Mouse (Mus musculus) cerebellum, postnatal 36 days (tissue): ENCODE measurements around the gene Arl6ip5.
A peak's percentile ranks its signal among the peaks of the same experiment; 100 is the strongest.
"Not testable (repeated sequence)": the region's sequence is repeated elsewhere in the genome, so short reads cannot be mapped to it uniquely, and the experiment has no call there.

ENCODE experiments used
- DNase-seq, 2 experiments: peaks; one replicate each; pipeline ENCODE4 v3.0.0; 2021 to 2022; ENCODE audit warnings: mixed read lengths in 2 of 2

Gene Arl6ip5

DNA sequence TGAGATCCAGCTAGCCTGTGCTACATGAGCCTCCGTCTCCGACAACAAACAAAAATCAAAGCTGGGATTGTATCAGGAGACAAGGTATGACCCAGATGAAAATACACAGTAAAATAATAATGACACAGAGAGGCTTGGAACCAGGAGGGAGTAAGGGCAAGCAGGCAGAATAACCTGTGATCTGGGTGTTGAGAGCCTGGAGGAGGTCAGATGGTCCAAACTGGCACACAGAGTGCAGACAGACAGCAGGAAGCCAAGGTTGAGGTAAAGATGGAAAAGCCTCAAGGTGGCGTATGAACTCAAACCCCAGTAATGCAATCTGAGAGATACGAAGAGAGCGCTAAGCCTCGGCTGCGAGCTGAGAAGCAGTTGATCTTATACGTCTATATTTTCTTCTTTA, 14.0 kb downstream of the Arl6ip5 start:
- peak in 1 of 2 experiments; percentile 29 for DNase-seq

DNA sequence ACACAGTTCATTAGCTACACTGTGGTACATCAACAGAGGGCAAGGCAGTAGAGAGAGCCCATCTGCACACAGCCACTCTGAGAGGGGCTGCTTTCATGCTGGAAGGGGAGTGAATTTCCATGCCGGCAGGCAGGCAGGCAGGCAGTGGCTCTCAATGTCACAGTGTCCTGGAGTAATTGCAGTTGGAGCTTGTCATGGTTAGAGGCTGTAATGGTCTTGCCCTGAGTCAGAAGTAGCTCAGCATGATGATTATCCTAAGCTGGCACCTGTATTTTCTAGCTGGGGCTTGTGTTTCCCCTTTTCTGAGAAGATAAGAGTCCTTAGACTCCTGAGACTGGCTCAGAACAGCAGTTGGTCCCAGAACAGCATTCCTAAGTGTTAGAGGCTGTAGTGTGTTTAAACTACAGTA, 15.6 kb downstream of the Arl6ip5 start:
- DNase-seq, result no peak

DNA sequence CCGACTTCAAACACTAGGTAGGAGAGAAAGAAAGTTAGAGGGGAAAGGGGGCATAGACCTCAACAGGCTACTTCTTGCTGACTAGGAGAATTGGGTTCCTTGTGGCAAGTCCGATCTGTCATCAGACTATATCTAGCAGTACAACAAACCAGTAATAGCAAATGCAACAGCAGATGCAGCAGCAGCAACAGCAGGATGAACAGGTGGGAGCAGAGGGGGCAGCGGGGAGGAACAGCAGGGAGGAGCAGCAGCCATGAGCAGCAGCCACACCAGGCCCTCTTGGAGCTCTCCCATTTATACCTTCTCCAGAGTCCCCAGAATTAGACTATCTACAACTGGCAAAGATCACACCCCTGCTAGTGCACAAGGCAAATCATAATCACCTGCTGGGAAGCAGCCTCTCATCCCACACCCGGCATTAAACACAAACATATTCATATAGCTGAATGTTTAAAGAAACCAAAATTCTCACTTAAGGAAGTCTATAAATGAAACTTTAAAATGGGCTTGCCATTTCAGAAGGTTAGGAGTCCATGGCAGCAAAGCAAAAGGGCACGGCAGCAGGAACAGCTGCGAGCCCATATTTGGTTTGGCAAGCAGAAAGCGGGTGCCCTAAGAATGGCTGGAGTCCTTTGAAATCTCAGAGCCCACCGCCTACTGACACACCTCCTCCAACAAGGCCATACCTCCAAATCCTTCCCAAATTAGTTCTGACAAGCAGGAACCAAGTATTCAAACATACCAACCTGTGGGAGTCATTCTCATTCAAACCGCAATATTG, 16.8 kb downstream of the Arl6ip5 start:
- DNase-seq, result no peak

DNA sequence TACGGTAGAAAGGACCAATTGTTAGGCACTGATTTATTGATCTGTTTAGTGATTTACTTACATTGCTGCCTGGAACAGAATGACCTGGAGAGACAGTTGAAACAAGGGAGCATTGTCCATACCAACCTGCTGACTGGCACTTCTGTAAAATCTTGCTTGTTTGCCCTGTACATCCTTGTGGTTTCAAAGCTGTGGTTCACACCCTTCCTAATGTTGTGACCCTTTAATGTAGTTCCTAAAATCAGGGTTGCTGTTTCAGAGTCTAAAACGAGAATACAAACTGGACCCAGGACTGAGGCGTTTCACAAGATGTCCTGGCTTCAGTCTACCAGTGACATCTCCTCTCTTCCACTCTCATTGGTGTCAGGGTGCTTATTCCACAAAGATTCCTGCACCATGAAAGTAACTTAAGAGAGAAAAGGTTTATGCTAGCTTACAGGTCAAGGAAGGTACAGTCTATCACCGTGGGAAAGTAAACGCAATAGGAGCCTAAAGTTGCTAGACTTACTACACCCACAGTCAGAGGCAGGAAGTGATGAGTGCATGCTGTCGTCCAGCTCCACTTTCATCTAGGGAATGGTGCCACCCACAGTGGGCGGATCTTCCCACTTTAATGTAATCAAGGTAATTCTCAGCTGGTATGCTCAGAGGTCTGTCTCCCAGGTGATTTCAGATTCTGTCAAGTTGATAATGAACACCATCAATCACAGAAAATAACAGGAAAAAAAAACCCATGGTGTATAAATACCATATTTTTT, 24.6 kb downstream of the Arl6ip5 start:
- no peak for DNase-seq

DNA sequence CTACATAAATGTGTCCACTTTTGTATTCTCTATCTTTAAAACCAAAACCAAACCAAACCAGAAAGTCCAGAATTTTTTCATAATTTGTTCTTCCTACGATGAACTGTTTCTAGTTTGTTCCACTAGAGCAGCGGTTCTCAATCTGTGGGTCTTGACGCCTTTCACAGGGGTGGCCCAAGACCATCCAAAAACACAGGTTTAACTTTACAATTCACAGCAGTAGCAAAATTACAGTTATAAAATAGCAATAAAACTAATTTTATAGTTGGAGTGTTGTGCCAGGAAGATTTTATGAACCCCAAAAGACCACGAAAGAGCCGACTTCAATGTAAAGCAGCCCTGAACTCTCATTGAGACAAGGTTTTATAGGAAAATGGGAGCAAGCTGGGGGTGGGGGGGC, 25.6 kb downstream of the Arl6ip5 start:
- no peak for DNase-seq

DNA sequence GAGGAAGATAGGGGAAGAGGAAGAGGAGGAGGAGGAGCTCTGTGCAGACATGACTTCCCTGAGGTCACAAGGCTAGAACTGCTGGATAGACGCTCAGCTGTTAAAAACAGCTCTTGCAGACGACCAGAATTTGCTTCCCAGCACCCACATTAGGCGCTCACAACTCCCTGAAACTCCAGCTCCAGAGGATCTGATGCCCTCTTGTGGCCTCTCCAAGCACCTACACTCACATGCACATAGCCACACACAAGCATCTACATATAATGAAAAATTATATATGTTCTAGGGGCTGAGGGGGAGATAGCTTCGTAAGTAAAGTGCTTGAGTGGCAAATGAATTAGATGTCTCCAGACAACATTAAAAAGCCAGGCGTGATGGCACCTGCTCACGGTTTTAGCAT, 28.9 kb downstream of the Arl6ip5 start:
- DNase-seq, result no peak

DNA sequence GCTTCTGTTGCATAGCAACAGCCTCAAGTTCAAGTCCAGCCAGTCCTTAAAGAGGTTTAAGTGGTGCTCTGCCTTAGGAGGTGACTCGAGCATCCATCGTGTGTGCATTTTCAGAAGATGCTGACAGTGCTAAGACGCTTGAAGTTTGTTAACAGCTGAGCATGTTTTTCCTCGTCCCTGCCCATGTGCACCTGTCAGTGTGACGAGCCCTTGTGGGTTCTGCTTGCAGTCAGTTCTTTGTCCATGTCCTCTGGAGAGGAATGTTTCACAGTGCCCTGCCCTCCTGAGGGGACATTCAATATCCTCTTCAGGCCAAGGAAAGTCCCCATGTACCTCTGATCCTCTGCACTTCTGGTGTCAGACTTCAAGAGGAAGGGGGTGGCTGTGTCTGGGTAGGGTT, 29.6 kb downstream of the Arl6ip5 start:
- no peak for DNase-seq

DNA sequence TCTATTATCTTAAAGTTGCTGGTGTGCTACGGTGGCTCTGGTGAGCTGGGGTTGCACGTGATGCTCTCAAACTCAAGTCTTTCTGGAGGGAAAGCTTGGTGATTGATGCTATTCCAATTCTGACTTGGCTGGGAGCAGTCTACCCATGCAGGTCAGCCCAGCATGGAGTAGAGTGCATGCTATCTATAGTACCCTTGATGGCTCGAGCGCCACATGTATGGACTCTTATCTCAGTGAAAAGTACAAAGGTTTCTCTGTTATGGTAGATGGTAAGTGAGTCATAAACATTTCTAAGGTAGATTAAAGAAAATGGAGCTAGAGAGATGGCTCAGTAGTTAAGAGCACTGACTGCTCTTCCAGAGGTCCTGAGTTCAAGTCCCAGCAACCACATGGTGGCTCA, 32.0 kb downstream of the Arl6ip5 start:
- no peak for DNase-seq

DNA sequence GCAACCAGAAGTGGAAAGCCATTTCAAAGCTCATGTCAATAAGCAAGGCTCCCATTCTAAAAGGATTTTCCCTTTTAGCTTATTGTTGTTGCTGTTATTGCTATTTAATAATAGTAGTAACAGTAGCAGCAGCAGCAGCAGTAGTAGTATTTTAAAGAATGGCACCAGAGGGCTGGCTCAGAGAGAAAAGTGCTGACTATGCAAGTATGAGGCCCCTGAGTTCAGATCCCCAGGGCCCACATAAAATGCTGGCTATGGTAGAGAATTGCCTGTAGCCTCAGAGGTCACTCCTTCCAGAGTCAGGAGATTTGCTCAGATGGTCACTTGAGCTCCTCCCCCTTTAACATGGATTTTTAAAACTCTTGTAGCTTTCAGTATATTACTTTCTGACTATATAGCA, 34.7 kb downstream of the Arl6ip5 start:
- DNase-seq, result no peak

DNA sequence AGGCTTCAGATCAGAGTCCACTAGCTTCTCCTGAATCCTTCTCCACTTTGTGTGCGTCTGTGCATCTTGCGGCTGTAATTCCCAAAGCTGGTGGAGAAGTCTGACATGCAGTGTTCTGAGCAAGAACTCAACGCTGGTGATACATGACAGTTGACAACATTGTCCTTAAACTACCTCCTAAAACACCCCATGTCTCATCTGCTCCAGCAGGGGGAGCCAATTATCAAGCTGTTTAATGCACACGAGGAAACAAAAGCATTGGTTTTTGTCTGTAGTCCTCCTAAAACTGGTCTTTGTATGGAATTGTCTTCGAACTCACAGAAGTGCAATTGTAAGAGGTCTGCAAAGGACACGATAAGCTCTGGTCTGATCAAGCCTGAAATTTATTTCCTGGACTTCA, 40.5 kb downstream of the Arl6ip5 start:
- peak; percentile 29 to 47 for DNase-seq

DNA sequence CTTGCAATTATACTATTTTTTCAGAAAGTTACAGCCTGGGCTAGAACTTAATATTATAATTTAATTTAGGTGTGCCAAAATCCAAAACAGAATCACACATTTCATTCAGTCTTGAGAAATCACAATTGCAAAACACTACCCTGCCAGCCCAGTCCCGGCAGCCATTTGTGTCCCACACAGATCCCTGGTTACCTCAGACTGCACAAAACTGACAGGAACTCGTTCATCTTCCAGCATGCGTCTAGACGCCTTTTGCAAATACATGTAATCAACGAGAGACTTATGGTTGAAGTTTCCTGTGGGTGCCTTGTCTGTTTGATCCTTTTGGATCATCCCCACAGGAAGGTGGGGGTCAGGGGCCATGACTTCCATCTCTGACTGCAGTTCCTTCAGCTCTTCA, 41.6 kb downstream of the Arl6ip5 start:
- DNase-seq, result no peak

DNA sequence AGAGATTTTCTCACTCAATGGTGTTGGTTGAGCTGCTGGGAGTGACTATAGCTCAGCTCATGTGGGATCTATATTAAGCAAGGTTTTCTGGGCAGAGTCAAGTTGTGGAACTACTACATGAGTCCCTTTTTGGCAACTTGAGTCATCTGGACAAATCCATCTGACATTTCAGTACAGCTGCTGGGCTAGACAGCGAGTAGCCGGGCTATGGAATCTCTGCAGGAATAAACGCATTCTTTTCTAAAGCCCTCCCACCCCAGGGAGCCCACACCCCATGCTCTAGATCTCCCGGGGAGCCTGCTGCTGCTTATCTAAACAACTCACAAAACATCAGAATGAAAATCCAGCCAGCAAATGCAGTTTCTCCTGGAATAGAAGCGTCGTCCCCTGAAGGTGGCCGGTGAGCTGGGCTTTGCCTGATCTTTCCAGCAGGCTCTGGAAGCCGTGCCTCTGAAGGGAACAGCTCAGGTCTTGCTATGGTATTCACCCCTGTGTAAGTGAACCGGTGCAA, 42.3 kb downstream of the Arl6ip5 start, which contains the start of gene Lmod3:
Lmod3 (minus strand) TSS at position 49 of the 511 bp plus-strand sequence.
- no peak for DNase-seq

DNA sequence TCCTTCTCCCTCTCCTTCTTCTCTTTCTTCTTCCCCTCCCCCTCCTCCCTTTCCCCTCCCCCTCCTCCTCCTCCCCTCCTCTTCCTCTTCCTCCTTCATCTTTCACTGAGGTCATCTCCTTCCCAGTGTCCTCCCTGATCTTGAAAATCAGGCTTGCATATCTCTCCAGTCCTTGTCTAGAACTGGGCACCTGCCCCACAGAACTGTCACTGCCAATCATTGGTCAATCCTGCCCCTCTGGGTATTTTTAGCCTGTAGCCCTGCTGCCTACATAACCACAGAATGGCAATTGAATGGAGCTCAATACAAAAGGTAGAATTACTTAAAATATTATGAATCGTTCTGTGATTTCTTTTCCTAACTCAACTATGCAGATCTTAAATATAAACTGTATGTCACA, 48.0 kb downstream of the Arl6ip5 start:
- no peak for DNase-seq

DNA sequence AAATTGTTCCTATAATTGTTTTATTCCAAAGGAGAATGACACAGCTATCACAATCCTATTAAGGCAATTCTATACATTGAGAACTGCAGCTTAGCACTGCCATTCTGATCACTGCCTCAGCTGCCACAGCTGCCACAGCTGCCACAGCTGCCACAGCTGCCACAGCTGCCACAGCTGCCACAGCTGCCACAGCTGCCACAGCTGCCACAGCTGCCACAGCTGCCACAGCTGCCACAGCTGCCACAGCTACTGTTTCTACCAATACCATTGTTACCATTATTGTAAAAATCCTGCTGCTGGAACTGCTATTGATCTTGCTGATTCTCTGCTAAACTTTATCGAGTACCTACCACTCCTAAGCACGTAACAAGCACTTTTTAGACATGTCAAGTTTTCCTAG, 49.4 kb downstream of the Arl6ip5 start:
- DNase-seq, result not testable (repeated sequence)

DNA sequence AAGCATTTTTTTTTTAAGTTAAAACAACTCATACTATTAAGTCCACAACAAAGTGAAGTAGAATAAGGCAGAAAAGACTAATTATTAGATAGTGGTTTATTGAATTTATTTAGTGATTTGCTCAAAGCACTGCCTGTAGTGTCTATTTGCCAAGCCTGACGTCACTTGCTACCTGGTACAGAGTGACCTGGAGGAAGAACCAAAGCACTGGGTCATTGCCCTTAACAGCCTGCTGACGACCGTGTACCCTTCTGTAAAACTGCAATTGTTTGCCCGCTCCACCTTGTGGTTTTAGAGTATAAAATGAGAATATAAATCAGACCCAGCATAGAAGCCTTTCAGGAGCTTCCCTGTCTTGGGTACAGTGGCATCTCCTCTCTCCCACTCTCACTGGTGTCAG, 51.7 kb downstream of the Arl6ip5 start:
- no peak for DNase-seq

DNA sequence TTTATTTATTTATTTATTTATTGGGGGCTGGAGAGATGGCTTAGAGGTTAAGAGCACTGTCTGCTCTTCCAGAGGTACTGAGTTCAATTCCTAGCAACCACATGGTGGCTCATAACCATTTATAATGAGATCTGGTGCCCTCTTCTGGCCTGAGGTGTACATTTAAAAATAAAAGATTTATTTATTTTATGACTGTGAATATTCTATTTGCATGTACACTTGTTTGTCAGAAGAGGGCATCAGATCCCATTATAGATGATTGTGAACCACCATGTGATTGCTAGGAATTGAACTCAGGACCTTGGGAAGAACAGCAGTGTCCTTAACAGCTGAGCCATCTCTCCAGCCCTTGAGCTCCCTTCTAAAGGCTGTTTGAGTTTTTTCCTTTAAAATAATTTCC, 53.3 kb downstream of the Arl6ip5 start:
- DNase-seq, result not testable (repeated sequence)

DNA sequence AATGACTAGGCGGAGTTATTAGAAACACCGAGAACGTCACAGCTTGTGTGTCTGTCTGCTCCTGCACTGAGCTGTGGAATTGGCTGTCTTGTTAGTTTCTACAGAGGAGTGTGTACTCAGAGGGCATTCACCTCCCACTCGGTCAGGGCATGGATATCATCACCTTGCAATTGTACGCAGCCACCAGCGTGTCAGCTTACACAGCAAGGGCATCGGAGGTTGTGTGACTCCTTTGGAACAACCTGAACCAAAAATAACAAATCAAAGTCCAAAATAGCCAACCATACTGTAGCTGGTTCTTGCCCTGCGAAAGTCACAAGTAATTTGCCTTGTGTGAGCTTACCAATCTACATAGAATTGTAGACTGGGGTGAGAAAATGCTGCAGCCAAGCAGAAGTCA, 54.8 kb downstream of the Arl6ip5 start:
- DNase-seq, result no peak

DNA sequence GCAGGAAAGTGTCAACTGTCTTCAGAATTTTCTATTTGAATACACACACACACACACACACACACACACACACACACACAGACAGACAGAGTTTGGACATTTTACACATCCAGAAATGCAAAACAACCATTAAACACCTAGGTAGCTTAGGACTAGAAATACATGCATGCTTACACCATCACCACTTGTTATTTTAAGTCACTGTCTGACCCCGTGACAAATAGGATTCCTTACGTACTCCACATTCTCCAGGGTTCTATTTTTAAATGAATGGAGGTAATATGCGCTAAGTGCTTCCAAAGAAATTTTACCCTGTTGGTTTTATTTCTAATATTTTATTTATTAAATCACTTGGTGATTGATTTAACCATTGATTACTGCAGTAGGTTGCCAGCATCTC, 55.2 kb downstream of the Arl6ip5 start:
- no peak for DNase-seq

DNA sequence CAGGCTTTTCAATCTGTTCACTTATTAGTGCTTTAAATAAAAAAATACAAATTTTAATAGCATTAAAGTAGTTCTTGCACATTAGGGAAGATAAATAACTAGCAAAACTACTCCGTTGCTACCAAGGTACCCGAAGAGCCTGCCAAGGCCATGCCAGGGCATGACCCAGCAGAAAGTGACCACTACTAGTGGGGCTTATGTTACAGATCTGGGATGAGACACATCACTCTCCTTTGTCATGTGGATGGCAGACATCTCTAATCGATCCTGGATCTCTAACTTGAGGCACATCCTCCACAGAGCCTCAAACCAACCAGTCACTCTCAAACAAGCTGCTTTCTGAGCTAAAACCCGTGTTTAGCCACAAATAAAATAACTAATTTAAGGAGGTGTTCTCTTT, 56.2 kb downstream of the Arl6ip5 start:
- no peak for DNase-seq

DNA sequence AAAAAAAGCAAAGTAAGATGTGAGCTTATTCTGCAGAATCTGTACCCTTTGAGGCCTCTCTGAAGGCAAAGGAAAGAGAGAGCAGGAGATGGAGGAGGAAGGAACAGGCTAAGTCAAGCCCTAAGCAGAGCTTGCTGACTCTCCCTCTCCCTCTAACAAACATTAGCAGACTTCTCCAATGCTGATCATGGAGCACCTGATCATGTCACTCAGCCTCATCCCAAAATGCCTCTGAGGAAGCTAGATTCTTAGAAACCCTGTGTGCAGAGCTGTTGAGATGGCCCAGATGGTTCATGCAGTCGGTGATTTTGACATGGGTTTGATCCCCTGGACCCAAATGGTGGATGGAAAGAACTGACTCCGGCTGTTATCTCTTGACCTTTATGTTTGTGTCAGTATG, 56.6 kb downstream of the Arl6ip5 start:
- no peak for DNase-seq

DNA sequence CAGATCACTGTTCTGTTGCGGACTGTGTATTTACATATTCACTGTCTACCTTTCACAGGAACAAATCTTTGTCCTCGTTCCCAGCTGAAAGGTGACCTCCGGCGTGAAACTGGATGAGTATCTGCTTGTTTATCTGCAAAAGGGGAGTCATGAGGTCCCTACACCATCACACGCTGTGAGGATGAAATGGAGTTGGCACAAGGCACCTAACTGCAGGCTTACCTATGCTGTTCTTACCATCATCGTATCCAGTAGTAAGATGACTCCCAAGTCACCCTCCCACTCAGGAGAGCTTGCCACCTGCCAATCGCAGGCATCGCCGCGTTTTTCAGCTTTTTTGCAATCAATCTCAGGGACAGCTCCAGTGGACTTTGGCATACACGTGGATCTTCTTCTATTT, 59.1 kb downstream of the Arl6ip5 start:
- DNase-seq, result no peak

DNA sequence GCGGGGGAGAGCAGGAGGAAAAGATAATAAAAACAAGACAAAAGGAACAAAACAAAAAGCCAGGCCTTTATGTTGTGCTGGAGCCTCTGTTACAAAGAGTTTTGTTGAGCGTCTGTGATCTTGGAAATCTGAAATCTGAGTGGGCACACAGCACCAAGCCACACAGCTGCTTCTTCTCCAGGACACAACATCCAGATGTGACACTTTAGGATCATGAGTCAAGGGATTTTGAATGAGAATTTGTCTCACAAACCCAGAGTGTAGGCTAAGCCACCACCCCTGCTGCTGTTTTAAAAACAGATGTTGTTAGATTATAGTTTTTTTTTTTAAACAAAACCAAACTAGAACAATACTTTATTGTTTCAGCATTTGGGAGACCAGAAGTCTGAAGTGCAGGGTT, 61.9 kb downstream of the Arl6ip5 start:
- no peak for DNase-seq

DNA sequence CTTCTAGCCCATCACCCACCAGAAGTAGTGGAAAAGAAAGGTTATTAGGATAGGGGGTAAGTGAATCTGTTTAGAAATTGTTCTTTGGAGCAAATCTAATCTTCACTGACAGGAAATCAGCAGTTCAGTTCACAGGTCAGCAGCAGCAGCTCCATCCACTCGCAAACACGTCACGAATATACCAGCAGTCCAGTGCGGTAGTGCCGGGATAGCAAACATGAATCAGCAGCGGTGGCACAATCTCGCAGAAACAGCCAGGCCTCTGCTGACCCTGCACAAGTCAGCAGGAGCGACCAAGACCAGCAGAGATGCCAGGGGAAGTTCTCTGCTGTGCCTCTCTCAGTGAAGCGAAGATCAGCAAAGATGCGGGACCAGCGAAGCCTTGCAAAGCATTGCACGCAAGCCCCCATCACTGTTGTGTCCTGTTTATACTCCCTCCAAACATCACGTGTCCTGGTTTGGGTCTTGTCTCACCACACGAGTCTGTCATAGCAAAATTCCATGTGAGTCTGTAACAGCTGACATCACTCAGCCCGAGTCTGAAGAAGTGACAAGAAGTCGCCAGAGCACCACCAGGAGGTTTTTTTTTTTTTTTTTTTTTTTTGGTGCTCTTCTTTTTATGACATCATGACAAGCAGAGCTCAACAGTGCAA, 62.7 kb downstream of the Arl6ip5 start:
- DNase-seq, result no peak

DNA sequence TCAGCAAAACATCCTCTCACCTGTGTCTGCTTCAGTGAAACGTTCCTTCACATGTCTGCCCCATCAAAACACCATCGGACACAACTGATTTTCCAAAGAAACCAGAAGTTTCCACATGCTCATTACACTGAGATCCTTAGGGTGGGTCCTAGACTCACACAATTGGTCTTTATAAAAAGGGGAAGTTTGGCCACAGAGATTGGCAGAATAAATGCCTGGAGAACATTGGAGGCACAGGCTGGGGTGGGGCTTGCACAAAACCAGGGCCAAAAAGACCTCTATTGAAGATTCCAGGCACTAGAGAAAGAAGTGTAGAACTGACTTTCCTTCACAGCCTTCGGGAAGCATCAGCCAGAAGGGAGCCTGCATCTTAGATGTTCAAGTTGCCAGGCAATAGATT, 63.3 kb downstream of the Arl6ip5 start:
- no peak for DNase-seq
